Mouse (Mus musculus) liver, embryonic 14.5 days (tissue): ENCODE results near the gene Frem1. TPM values are rescaled to one million over a fixed set of nuclear protein-coding genes. Genes with fewer than 3 reads are reported as not detected.

Source experiments
- ATAC-seq: fragments of 200-750 bp; cut with Nextera tagmentation; 2 replicates; pipeline ENCODE4 v1.8.0; 2017; ENCODE audit warnings: moderate number of reproducible peaks, mild to moderate bottlenecking, moderate library complexity; ENCODE audit not compliant: insufficient read depth
- DNase-seq, 3 experiments: peaks; one replicate each; pipeline ENCODE4 v3.0.0-alpha.2; 2012 to 2013; ENCODE audit warnings: low read depth in 3 of 3, low spot score in 3 of 3
- H3K27ac ChIP-seq: fragments of 300-500 bp; sonication (generic); 2 replicates; pipeline ENCODE4 v1.5.1; 2014; ENCODE audit warnings: moderate library complexity, mild to moderate bottlenecking, control low read depth, inconsistent platforms
- H3K27me3 ChIP-seq: fragments of 300-500 bp; sonication (generic); 2 replicates; pipeline ENCODE4 v1.6.1; 2014; ENCODE audit warnings: mild to moderate bottlenecking, low read length, moderate library complexity; ENCODE audit not compliant: control insufficient read depth, insufficient read depth
- H3K36me3 ChIP-seq: fragments of 300-500 bp; sonication (generic); replicated peaks from 2 replicates; pipeline ENCODE4 v1.6.1; 2014; ENCODE audit warnings: low read depth; ENCODE audit not compliant: control insufficient read depth, insufficient read depth
- H3K4me1 ChIP-seq, 2 experiments: fragments of 200-500 bp in 1 of 2; fragments of 300-500 bp in 1 of 2; sonication (generic) in 1 of 2; replicated peaks; 2 replicates each; pipeline ENCODE4 v1.6.1; 2012 to 2014; ENCODE audit warnings: antibody characterized with exemption in 1 of 2, inconsistent platforms in 1 of 2, low read length in 1 of 2; ENCODE audit not compliant: control insufficient read depth in 2 of 2, insufficient read depth in 2 of 2
- H3K4me2 ChIP-seq: fragments of 300-500 bp; sonication (generic); 2 replicates; pipeline ENCODE4 v1.6.1; 2014; ENCODE audit warnings: low read depth, mild to moderate bottlenecking, control low read depth, moderate library complexity
- H3K4me3 ChIP-seq, 2 experiments: fragments of 200-500 bp in 1 of 2; fragments of 300-500 bp in 1 of 2; sonication (generic) in 1 of 2; 2 replicates each; pipeline ENCODE4 v1.5.1; 2012 to 2014; ENCODE audit warnings: low read depth in 2 of 2, low read length in 2 of 2, mild to moderate bottlenecking in 2 of 2, control low read depth in 1 of 2, inconsistent platforms in 1 of 2, moderate library complexity in 1 of 2; ENCODE audit not compliant: insufficient read depth in 1 of 2
- H3K9ac ChIP-seq: fragments of 300-500 bp; sonication (generic); replicated peaks from 2 replicates; pipeline ENCODE4 v1.6.1; 2014; ENCODE audit warnings: mild to moderate bottlenecking, control low read depth, moderate library complexity
- H3K9me3 ChIP-seq: fragments of 300-500 bp; sonication (generic); 2 replicates; pipeline ENCODE4 v1.6.1; 2016; ENCODE audit warnings: low read length, mixed read lengths; ENCODE audit not compliant: control insufficient read depth
- CTCF ChIP-seq: IDR thresholded peaks from 2 replicates; pipeline ENCODE4 v1.5.1; 2016; ENCODE audit warnings: antibody characterized with exemption, low read depth, control low read depth
- EP300 ChIP-seq: IDR thresholded peaks from 2 replicates; pipeline ENCODE4 v1.6.1; 2016; ENCODE audit warnings: antibody characterized with exemption, low read depth
- WGBS: fragments of 180-500 bp; shearing (Covaris S2); extraction: QIAGEN DNeasy Blood & Tissue Kit; methylation state at CpG from one replicate; pipeline ENCODE4 v1.1.7; 2014; ENCODE audit not compliant: insufficient replicate concordance; 5-methylcytosine and 5-hydroxymethylcytosine counted together
- polyA plus RNA-seq, 2 experiments: library from polyadenylated mRNA; depleted of rRNA in 1 of 2; stranded (reverse) in 1 of 2; unstranded in 1 of 2; fragments of >200 nt; fragmentation: Nextera tagmentation in 1 of 2; extraction: Ambion mirVana in 1 of 2; gene quantifications; 2 replicates each; pipeline versions ENCODE4 v1.2.1 to v1.2.3; 2012 to 2014

The Frem1 gene
- polyA plus RNA-seq, 2 experiments = 0.76 to 0.93 TPM

GRCm38 (mm10) chr4:83056496-83056895 is 4.4 kb upstream of the Frem1 start:
- no peak overlapping the region for H3K9ac ChIP-seq
- no peaks in the 10 kb centered on the region; the same call in 1 of the 2 replicates for H3K27me3 ChIP-seq
- no peak overlapping the region for H3K27ac ChIP-seq
- no peak overlapping the region for H3K4me3 ChIP-seq
- H3K9me3 ChIP-seq = no peaks in the 10 kb centered on the region
- WGBS = 77% methylated on average over 6 of the region's 6 CpGs
- no peaks in the 10 kb centered on the region for H3K36me3 ChIP-seq
- no peak overlapping the region for H3K4me2 ChIP-seq
- ATAC-seq (no peak), DNase-seq (no peak)
- no peak for TF ChIP-seq EP300
- TF ChIP-seq CTCF = no peak
- H3K4me1 ChIP-seq = no peaks in the 10 kb centered on the region

GRCm38 (mm10) chr4:83055444-83055843 is 3.3 kb upstream of the Frem1 start:
- H3K9me3 ChIP-seq = no peaks in the 10 kb centered on the region
- H3K4me3 ChIP-seq = no peak overlapping the region
- 31% methylated on average over 2 of the region's 2 CpGs for WGBS
- no peaks in the 10 kb centered on the region; the same call in 1 of the 2 replicates for H3K27me3 ChIP-seq
- no peak for ATAC-seq
- no peak overlapping the region for H3K4me2 ChIP-seq
- H3K9ac ChIP-seq = no peak overlapping the region
- no peaks in the 10 kb centered on the region for H3K36me3 ChIP-seq
- no peak for DNase-seq
- TF ChIP-seq CTCF (no peak), EP300 (no peak)
- no peak overlapping the region for H3K27ac ChIP-seq
- H3K4me1 ChIP-seq = no peaks in the 10 kb centered on the region

GRCm38 (mm10) chr4:83053206-83053605 is 1.1 kb upstream of the Frem1 start:
- Histone ChIP-seq H3K36me3 (no peaks in the 10 kb centered on the region), H3K4me1 (no peaks in the 10 kb centered on the region), H3K27ac (no peak overlapping the region), H3K27me3 (no peaks in the 10 kb centered on the region; the same call in 1 of the 2 replicates), H3K9ac (no peak overlapping the region), H3K9me3 (no peaks in the 10 kb centered on the region), H3K4me3 (no peak overlapping the region), H3K4me2 (no peak overlapping the region)
- 32% methylated on average over 8 of the region's 8 CpGs for WGBS
- DNase-seq (no peak), ATAC-seq (no peak)
- no peak for TF ChIP-seq CTCF
- no peak for TF ChIP-seq EP300

- H3K36me3 ChIP-seq = no peaks in the 10 kb centered on the region
- no peak overlapping the region for H3K9ac ChIP-seq
- WGBS = 31% methylated on average over 8 of the region's 8 CpGs
- H3K4me3 ChIP-seq = peak overlapping the region; percentile 8 to 17; a peak in 2 of 4 replicates
- DNase-seq (no peak), ATAC-seq (no peak)
- H3K27me3 ChIP-seq = no peaks in the 10 kb centered on the region; the same call in 1 of the 2 replicates
- TF ChIP-seq CTCF = no peak
- no peak for TF ChIP-seq EP300
- peak overlapping the region; percentile 13; the same call in 1 of the 2 replicates for H3K4me2 ChIP-seq
- H3K9me3 ChIP-seq = no peaks in the 10 kb centered on the region
- no peaks in the 10 kb centered on the region for H3K4me1 ChIP-seq
- H3K27ac ChIP-seq = no peak overlapping the region
Observed at GRCm38 (mm10) chr4:83051176-83051575, 963 bp downstream of the Frem1 start.

- H3K4me2 ChIP-seq = no peak overlapping the region
- DNase-seq (no peak), ATAC-seq (no peak)
- H3K36me3 ChIP-seq = no peaks in the 10 kb centered on the region
- WGBS = 50% methylated on average over 5 of the region's 5 CpGs
- no peak overlapping the region for H3K9ac ChIP-seq
- H3K27ac ChIP-seq = no peak overlapping the region
- no peaks in the 10 kb centered on the region; the same call in 1 of the 2 replicates for H3K27me3 ChIP-seq
- TF ChIP-seq CTCF (no peak), EP300 (no peak)
- peak overlapping the region in 1 of 2 experiments; percentile 11; a peak in 1 of 4 replicates for H3K4me3 ChIP-seq
- H3K4me1 ChIP-seq = no peaks in the 10 kb centered on the region
- H3K9me3 ChIP-seq = no peaks in the 10 kb centered on the region
Observed at GRCm38 (mm10) chr4:83050151-83050796, 1.9 kb downstream of the Frem1 start.
